Mouse (Mus musculus) left cerebral cortex, adult 8-10 months (tissue): ENCODE results near the gene Cdc42ep3. TPM values are rescaled to one million over a fixed set of nuclear protein-coding genes. Genes with fewer than 3 reads are reported as not detected.
A peak's percentile ranks its signal among the peaks of the same experiment; 100 is the strongest.

ENCODE experiments used
- DNase-seq, 2 experiments: peaks; one replicate each; pipeline ENCODE4 v3.0.0; 2022; ENCODE audit warnings: low spot score in 2 of 2
- total RNA-seq, 4 experiments: library from RNA; stranded (reverse); gene quantifications; 2 replicates each; pipeline ENCODE4 v1.2.4; 2022

Cdc42ep3 gene
- total RNA-seq, 4 experiments from 2014 or later, result 14.3 to 21.6 (median 19.5) TPM

GRCm38 (mm10) chr17:79345001-79345709 is 9.7 kb downstream of the Cdc42ep3 start:
- DNase-seq, result no peak

DNA sequence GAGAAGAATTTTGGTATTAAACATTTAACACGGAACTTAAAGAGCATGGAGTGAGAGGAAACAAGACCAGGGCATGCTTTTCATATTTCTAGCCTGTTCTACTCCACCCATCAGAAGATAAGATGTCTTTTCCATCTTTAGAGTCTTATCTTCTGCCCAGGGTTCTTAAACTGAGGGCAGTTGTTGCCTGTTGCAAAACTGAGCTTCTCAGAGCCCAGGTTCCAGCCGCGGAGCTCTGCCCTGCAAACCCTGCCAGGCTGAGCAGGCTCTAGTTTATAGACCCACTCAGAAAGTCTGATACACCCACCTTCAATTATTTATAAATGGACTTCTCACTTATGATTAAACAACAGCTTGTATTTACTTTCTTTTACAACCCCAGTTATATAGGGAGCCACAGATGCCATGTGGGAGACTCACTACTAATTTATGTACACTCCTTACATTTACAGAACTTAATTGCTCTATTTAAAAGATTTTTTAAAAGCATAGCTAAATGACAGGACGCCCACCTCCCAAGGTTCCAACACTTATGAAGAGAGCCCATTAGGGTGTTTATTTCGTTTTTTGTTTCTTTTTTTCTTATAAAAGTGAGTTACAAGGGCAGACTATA is 11.5 kb downstream of the Cdc42ep3 start:
- no peak for DNase-seq

GRCm38 (mm10) chr17:79342639-79343333 is 12.1 kb downstream of the Cdc42ep3 start:
- DNase-seq, result no peak

GRCm38 (mm10) chr17:79341946-79342470 is 12.9 kb downstream of the Cdc42ep3 start:
- DNase-seq, result no peak

- DNase-seq, result no peak
These were observed 17.4 kb downstream of the Cdc42ep3 start for GRCm38 (mm10) chr17:79337494-79337893.

- no peak for DNase-seq
These were observed 20.2 kb downstream of the Cdc42ep3 start for GRCm38 (mm10) chr17:79334701-79335100.

- no peak for DNase-seq
These were observed 21.2 kb downstream of the Cdc42ep3 start for GRCm38 (mm10) chr17:79333650-79334049.

DNA sequence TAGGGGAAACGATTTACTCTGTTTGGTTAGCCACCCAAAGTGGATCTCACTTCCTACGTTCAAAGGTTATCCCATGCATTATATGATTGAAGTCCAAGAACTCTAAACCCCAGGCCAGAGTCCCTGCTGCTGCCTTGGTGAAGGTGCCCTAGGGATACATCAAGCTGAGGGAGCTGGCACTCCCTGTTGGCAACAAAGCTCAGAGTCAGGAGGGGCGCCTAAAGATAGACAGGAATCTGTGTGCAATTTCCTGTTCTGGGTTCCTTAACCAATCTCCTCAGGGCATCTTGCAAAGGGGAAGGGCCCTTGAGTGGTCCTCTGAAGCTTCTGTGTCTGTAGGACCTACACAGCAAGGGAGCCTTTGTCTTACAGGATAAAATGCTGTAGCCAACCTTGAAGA is 22.0 kb downstream of the Cdc42ep3 start:
- no peak for DNase-seq

DNA sequence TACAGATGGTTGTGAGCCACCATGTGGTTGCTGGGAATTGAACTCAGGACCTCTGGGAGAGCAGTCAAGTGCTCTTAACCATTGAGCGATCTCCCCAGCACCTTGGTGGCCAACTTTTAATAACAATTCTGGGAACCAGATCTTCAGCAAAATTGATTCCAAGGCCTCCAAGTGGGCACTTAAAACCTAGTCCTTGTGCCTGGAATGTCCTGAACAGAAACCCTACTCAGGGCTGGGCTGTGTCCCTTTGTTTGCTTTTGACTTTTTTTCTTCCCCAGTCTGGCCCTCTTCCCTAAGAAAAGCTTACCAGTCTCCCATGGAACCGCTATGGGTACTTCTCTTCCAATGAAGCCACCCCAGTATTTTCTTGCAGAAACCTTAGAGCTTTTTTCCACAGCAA is 24.5 kb downstream of the Cdc42ep3 start:
- DNase-seq, result no peak

GRCm38 (mm10) chr17:79326868-79327376 is 28.0 kb downstream of the Cdc42ep3 start:
- peak; percentile 28 to 52 for DNase-seq

DNA sequence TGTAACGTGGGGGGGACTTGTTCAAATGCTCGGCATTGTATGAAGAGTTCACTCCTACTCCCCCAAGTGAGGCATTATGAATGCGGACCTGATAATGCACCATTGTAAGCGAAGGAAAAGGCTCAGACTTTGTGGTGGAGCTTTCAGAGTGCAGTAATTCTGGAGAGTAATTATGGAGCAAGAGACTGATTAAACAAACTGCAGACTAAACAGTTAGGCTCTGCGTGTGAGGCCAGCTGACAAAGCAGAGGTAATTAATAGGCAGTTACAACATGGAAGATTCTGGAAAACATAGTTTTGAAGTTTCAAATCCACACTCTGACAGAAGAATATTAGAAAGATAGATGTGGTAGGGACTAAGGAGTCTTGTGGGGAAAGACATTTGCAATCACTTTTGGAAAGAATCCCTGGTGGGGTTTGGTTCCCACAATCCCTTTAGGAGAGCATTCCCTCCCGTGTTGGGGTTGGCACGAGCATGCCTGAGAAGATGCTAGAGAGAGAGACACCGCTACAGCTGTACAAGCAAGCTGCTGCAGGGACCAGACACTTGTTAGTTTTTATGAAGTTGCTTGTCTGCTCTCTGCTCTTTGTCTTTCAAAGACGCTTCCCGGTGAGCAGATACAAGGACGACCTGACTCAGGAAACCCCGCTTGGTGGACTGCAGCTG is 37.7 kb downstream of the Cdc42ep3 start:
- DNase-seq, result no peak

- DNase-seq, result no peak
These were observed 39.3 kb downstream of the Cdc42ep3 start for GRCm38 (mm10) chr17:79315415-79316094.

DNA sequence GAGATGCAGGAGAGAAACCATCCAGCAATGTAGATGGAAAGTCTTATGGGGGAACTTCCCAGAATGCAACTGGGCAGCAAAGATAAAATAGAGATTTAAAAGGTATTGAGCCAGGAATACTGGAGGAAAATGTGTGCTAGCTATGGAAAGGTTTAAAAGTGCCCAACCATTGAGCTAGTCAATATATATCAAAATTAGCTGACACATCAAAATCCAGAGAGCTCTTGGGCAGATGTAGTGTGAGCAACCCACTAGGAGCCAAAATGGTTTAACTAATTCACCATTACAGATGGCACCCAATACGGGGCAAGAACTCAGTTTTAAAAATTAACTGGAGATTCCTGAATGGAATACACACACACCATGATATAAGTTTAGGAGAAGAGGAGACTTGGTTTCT is 44.4 kb downstream of the Cdc42ep3 start:
- DNase-seq, result no peak

DNA sequence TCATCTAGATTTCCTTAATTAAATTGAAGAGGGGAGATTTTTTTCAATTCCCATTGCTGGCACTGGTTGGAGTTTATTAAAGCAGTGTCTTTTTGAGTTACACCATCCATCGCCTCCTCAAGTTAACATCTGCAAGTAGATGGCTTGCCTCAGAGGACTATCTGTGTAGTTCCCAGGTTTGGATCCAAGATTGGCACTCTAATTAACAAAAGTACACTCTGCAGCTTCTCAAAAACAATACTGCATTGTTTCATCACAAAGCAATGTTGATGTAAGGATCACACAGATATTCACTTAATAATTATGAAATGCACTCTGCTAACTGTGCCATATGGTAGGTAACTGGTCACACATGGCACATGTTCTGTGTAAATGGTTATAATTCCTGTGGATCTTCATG is 45.4 kb downstream of the Cdc42ep3 start:
- DNase-seq, result no peak

DNA sequence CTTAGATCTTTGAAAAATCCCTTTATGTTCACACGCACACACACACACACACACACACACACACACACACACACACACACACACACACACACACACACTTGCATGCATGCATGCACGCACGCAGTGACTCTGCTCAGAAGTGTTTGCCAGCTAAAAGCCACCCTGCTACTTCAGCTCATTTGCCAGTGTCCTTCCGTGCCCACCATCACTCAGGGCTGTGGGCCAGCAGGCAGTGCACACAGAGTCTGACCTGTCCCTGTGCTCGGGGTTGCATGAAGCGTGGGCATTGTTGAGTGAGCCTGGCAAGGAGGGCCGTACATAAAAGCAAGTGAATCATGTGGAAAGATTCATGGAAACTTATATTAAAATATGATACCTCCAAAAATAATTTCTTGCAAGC is 49.2 kb downstream of the Cdc42ep3 start:
- DNase-seq, result no peak

DNA sequence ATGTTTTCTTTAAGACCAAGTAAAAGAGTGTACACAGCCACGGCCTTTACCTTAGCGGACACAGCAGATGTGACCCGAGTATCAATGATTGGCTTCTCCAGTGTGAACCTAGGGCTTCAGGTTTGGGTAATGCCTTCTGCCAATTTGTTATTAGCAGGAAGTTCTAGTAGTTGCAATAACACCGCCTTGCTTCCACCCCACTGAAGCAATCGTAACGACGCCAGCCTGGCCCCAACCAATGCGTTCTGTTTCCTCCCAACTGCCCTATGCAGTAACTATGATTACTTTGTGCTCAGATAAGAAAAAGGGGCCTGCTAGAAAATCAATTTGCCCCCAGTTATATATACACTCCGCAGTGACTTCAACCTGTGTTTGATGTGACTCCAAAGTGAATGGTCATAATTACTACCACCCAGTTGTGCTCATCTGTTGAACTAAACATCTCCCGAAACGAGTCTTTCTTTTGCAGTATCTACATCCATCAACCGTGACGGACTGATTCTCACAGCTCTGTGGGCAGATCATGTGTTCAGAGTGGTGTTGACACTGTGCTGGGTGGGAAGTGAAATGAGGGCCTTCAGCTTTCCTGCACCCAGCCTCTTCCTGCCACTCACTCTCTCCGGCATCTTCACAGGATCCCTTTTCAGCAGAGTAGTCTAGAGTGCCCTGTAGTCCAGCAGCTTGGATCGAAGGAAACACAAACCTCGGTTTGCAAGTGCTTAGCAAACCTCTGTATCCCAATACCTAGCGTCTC is 51.0 kb downstream of the Cdc42ep3 start:
- no peak for DNase-seq

DNA sequence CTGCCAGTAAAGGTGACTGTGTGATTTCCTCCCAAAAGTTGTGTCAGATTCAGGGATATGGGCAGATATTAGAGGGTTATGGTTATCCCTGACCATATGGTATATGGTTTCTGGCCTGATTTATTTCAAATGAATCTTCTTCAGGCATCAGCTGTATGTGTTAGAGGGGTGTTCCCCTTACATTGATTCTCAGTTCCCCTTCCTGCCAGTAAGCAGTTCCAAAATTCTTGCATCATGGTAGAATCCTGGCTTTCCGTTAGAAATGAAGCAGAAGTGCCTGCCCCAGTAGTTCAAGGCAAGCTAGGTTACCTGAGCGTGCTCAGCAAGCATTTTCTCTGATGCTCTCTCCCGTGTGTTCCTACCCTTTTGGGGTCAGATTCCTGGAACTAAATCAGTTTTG is 51.7 kb downstream of the Cdc42ep3 start:
- no peak for DNase-seq

DNA sequence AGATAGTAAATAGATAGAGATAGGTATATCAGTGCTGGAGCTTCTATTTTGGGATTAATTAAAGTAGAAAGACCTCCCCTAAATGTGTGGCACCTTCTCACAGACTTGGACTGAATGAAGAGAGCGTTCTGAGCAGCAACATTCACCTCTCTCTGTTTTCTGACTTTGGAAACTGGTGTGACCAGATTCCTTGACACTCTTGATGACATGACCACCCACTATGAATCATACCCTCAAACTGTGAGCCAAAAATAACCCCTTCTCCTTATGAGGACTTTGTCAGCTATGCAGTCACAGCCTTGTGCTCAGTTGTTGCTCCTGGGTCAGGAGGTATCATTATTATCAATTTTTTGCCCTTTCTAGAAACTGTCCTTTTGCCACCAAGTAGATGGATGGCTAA is 55.0 kb downstream of the Cdc42ep3 start:
- no peak for DNase-seq

DNA sequence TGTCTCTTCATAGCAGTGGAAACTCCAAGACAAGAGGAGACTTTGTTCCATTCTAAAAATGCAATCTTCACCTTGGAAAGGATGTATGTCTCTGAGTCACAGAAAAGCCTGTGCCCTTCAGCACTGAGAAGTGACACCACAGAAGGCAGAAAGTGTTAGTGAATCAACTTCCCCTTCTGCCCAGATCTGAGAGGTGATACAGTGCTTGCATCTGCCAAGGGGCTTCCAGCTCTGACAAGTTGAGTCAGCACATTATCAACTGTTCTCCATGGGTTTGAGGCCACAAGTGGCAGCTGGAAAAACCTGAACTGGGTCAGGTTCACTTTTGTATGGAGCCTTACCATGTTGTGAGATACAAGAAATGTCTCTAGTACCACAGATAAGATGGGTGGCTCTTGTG is 55.9 kb downstream of the Cdc42ep3 start:
- DNase-seq, result no peak

GRCm38 (mm10) chr17:79295926-79296325 is 59.0 kb downstream of the Cdc42ep3 start:
- DNase-seq, result no peak
